Mouse (Mus musculus): ENCODE results near the gene Snd1.
"Not testable (repeated sequence)": the region's sequence is repeated elsewhere in the genome, so short reads cannot be mapped to it uniquely, and the experiment has no call there.

The Snd1 gene

DNA sequence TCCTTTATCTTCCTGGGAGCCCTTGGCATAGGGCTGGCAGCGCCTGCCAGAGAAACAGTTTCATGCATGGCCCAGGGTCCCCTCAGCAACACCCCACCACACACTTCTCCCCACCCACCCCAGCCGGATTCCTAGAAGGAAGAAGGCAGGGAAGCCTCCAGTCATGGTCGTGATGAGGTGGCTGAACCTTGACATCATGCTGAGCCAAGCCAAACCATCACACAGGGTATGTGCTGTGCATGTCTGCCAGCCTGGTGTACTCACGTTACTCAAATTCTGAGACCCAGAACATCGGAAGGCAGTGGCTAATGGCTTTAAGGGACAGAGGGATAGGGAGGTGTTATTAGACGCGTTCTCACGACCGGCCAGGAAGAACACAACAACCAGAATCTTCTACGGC lies 448.9 kb downstream of the Snd1 start:
- DNase-seq: no peak

DNA sequence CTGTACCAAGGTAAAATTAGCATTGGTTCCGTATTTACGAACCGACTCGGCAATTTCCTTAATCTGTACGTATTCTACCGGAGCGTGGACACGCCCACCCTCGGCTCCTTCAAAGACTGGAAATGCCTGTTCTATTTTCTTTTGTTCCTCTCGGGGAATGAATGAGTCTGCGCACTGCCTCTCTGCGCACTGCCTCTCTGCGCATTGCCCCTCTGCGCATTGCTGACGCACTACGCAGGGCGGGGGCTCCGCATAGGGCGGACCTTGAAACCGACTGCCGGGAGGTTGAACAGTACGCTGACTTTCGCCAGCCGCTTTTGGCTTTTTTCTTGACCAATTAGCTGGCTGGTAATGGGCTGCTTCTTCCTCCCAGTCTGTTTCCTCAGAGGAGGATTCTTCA lies 453.0 kb downstream of the Snd1 start:
- DNase-seq: not testable (repeated sequence)

DNA sequence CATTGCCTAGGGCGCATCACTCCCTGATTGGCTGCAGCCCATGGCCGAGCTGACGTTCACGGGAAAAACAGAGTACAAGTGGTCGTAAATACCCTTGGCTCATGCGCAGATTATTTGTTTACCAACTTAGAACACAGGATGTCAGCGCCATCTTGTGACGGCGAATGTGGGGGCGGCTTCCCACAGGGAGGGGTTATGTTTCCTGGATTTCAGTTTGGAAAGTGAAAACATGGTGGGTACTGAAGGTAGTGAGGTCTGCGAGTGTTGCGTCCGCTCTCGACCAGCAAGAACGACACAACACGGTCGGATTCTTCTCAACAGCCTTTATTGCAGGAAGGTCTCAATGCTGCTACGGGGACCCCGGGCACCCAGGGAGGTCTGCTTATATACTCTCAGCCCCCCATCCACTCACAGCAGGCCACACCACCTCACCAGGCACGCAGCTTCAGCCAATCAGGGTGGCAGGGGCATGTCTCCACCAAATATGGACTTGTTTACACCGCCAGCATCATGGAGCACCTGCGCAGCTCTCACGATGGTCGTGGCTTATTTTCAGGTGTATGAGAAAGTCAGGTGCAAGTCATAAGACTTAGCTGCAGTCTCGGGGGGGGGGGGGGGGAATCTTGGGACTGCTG lies 454.3 kb downstream of the Snd1 start:
- peak; percentile 50 for DNase-seq

DNA sequence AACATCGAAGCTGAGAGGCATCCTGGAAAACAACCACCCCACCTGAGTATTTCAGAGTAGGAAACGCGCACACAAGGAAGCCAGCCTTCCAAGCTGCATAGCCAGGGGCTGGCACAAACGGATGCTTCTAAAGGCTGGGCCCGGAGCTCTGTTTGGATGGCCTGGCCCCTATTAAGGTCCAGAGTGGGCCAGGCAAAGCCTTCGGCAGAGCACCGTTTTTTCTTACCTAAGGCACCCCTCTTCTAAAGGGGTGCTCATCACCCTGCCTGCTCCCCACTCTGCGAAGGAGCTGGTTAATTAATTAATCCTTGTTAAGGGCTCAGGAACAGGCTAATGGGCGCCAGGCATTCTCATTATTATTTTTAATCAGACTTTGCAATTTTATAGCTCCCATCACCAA lies 456.3 kb downstream of the Snd1 start:
- peak; percentile 24 for DNase-seq

DNA sequence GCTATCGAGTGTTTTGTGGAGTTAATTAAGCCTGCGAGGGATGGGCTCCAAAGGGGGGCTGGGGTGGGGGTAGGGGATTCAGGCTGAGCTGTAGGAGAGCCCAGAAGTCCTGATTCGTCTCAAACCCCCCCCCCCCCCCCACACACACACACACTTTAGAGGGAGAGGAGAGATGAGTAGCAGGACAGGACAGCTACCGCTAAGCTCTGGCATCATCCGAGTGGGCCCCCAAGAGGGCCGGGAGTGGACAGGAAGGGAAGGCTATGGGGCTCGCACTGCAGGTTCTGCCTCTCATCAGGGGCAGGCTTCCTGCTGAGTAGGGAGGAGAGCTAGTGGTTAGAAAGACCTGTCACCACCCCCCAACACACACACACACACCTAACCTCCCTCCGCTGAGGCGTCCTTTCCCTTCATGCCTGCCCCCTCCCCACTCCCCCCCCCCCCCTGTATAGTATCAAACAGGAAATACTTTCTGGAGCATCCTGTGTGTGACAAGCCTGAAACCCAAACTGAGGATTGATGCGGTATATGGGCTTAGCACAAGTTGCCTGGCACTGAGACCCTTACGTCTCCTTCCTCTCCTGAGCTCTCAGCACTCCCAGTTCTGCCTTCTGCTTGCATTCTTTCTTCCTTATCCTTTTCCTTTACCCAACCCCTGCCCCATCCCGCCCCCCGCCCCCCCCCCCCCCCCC lies 456.8 kb downstream of the Snd1 start:
- peak; percentile 55 for DNase-seq

DNA sequence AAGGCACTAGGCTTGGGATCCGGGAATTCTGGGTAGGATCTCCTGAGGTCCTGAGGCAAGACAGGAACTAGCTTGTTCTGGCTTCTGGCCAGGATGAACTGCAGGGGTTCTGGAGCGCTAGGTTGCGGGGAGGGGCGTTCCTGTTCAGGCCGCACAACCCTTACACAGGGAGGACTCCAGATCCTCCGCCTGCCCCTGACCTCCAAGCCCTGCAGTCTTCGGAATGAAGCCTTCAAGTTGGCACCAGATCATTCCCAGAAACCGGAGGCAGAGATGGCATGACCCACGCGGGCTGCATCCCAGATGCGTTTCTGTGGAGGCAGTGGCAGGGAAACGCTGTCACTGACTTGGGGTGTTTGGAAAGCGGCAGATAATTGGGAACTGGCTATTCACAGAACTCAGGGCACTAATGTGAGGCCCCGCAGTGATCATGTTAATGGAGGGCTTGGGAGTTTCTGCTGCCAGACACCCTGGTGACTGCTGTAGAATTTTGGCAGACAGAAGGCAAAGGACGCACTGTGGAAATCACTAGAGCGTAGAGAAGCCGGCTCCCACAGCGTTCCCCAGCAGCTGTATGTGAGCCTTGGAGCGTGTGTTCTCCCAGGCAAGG lies 457.5 kb downstream of the Snd1 start:
- peak; percentile 84 for DNase-seq

DNA sequence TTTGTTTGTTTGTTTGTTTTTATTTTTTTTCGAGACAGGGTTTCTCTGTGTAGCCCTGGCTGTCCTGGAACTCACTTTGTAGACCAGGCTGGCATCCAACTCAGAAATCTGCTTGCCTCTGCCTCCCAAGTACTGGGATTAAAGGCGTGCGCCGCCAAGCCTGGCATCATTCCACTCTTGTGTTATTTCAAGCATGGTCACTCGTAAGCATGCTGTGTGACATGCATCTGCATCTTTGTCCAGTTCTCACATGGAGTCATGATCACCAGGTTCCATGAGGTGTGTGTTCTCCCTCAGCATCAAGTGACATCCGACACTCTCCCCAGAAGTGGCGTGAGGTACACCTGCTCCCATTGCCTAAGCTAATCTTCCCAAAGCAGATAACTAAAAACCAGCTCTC lies 460.8 kb downstream of the Snd1 start:
- DNase-seq: no peak

DNA sequence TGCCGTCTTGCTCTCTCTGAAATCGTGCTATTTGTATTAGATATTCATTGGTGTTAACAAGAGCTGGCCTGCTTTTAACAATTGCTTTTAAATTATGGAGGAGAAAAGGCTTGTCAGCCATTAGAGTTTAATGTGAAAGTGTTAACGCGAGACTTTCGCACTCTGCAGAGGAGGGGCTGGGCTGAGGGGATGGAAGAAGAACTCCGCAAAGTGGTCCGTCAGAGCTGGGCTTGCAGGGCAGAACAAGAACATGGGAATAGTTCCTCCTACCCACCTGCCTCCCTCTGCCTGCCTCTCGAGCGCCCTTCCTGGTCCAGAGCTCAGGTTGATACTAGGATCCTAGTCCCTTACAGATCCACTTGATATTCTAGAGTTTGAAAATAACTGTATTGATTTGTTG lies 472.3 kb downstream of the Snd1 start:
- no peak for DNase-seq

DNA sequence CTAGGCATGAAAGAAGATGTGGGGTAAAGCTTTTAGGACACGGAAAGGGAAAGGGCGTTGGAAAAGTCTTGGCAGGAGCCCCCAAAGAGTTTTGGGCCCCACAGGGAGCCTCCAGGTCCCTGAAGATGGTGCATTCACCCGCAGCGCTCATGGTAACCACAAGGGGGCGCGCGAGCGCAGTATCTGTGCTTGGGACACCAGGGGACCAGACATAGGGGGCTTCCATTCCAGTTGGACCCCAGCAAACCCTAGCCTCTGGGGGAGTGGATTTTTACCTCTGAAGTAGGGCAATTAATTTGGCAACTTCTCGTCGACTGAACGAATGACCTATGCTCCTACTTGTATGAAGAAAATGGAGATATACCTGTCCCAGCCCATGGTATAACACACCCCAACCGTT lies 474.3 kb downstream of the Snd1 start:
- DNase-seq: peak; percentile 76

DNA sequence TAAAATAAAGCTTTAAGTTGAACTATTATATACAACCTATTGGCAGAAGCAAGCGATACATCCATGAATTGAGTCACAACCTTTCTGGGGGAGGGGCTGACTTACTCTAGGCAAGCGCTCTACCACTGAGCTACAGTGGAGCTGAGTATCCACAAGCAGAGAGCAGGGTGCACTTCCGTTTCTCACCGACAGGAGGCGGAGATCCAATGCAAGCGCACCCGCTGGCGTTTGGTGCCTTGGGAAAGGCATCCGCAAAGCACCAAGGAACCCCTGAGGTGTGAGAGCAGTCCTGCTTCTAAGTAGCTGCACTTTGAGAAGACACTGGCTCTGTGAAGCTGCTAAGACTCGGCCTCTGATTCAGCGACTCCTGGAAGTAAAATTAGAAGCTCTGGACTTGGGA lies 480.6 kb downstream of the Snd1 start:
- peak; percentile 68 for DNase-seq

DNA sequence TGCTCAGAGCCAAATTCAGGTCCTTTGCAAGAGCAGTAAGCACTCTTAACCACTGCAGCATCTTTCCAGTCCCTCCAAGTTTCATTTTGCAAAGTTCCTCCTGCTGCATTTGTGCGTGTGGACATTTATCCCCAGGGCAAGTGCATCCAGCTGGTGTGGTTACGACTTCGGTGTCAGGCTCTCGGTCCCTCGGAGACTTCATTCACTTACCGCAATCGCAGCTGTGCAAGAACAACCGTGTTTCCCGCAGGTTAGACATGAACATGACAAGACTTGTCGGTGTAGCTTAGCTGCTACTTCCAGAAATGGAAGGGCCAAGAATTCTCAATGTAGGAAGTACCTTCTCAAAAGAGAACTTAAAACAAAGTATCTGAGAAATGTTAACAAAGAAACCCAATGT lies 482.5 kb downstream of the Snd1 start:
- DNase-seq: peak; percentile 48

DNA sequence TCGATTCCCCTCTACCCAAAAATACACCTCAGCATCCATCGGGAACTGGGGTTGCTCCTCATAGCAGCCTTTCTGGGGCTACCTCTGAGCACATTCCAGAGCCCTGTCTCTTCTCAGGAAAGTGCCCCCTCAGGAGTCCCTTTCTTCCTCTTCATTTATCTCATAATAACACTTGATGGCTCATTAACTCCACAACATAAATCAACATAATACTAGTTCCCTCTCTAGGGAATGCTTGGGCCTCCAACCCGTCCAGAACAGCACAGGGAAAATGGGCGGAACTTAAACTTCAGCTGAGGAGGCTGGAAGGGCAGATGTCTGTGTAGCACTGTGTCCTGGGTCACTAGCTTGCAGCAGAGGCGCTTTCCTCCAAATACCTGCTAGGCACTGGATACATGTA lies 488.2 kb downstream of the Snd1 start:
- no peak for DNase-seq

DNA sequence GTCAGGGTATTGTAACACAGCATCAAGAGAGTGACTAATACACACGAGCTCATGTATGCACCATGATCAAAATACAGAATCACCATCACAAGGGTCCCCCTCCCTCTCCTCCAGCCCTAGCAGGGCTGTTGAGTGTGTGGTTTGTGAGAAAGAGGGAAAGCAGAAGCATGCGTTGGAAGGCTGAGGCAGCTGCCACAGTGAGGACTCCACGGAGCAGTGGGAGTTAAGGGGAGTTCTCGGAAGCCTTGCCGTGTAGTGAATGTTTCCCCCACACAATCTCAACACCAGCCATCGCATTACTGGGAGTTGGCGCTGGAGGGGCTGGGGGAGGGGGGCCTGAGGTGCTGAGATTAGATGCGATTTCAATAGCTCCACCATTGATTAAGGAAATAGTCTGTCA lies 490.3 kb downstream of the Snd1 start:
- no peak for DNase-seq

DNA sequence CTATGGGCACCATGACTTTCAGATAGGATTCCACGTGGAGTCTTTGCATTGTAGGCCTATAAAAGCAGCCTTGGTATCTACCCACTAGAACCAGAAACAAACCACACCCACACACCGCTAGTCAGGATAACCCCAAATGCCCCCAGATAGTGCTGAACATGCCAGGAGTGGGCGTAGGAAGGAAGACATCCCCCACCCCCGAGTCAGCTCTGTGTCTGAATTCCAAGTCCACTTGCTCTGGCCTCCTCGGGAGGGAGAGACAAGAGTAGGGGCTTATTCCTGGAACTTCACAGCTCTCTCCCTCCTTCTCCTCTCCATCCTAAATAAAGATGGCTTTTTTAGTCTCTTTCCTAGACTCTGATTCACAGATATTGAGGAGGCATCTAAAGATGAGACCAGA lies 494.7 kb downstream of the Snd1 start:
- DNase-seq: no peak

DNA sequence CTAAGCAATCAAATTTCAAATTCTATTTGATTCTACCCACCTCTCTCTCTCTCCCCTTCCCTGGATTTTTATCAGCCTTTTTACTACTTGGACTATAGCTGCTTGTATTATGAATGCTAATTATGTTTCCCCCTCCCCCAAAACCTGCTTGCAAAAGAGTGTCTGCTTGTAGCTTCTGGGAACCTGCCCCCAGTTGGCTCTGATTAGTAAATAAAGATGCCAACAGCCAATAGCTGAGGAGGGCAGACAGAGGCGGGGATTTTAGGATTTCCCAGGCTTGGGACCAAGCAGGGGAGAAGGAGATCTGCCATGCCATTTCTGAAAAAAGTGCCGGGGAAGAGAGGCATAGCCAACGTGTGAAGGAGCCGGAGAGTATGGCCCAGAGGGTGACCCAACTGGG lies 495.8 kb downstream of the Snd1 start:
- no peak for DNase-seq

DNA sequence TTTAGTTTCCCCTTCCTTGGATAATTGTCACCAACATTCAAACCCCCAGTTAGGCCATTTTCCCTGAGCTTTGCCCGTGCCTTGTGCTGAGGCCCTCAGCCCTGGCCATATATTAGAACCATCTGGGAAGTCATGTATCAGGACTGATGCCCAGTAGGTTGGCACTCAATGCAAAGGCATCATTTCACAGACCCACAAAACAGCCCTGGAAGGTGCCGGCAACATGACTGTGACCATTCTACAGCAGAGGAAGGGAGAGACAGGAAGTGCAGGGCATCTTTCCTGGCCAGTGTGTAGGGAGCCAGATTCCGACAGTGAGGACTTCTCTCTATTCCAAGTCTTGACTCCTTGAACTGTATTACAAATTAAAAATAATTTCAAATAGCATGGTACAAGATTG lies 499.6 kb downstream of the Snd1 start:
- DNase-seq: no peak

DNA sequence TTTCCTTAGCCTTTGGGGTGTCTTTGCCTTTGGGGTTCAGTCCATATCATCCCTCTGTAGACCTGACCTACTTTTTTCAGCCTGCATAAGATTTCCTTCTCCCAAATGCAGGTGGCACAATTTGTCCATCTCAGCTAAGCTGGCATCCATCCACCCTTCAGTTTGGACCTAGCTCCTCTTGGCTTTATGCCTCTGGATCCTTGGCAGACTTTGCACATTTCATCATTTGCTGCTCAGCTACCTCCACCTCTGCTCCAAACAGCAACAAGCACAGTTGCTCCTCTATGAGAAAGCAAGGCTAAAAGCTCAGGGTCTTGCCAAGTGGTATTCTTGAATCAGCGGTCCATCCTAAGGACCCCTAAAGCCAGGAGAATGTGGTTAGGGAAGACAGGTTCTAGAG lies 500.2 kb downstream of the Snd1 start:
- DNase-seq: no peak

DNA sequence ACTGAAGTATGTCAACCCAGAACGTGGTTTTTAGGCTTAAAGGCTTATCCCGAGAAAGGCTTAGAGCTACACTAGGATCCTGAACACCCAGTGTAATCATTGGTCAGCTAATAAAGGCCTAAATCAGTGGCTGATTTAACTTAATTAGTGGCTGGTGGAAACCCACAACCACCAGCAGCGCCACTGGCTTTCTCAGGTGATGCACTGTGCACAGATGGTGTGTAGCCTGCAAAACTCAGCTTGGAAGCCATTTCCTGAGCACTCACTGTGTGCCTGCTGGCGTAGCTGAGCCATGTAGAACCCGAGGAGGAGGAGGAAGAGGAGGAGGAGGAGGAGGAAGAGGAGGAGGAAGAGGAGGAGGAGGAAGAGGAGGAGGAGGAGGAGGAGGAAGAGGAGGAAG lies 503.1 kb downstream of the Snd1 start:
- DNase-seq: peak; percentile 46

DNA sequence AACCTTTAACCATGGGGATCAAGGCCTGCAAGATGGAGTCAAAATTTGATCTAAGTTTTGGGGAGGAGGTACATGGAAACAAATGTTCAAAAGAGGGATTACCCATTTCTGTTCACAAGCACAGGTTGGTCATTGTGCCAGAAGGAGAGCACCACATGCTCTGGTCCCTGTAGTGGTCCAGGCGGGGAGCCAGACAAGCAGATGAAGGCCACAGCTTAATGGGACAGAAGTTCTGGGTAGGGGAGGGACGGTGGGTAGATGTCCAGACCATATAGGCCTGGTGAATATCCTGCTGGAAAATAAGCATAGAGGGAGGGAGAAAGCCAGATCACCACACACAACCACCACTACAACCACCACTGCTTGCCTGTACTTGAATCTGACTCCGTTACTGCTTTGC lies 503.9 kb downstream of the Snd1 start:
- no peak for DNase-seq

DNA sequence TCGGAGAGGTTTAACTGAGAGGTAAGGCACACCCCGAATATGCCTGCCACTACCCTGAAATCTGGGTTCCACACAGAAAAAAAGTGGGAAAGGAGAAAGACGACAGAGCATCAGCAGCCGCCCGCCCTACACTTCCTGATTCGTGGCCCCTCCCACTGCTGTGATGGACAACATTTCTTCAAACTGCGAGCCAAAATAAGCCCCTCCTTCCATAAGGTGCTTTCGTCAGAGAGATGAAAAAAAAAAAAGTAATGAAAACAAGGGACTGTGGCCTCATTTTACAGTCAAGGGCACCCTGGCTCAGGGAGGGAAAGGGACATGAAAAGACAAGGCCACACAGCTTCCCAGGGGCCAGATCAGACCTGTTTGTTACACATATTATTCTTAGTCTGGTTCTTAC lies 504.6 kb downstream of the Snd1 start:
- DNase-seq: no peak

DNA sequence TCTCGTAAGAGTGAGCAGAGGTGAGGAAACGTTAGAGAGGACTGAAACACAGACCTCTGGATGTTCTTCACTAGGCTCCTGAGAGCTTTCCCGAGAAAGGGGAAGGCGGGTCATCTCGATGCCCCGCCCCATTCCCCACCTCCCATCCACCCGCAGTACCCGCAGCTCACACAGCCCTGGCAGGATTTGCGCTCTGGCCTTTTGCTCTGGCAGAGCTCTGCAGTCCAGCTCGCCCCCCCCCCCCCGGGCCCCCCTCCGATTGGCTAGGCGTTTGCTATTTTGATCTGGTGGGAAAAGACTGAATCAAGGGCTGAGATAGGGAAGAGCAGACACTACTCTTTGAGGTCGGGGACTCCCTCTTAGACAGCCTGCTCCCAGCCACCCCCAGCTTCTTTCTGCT lies 505.3 kb downstream of the Snd1 start:
- peak; percentile 65 for DNase-seq

DNA sequence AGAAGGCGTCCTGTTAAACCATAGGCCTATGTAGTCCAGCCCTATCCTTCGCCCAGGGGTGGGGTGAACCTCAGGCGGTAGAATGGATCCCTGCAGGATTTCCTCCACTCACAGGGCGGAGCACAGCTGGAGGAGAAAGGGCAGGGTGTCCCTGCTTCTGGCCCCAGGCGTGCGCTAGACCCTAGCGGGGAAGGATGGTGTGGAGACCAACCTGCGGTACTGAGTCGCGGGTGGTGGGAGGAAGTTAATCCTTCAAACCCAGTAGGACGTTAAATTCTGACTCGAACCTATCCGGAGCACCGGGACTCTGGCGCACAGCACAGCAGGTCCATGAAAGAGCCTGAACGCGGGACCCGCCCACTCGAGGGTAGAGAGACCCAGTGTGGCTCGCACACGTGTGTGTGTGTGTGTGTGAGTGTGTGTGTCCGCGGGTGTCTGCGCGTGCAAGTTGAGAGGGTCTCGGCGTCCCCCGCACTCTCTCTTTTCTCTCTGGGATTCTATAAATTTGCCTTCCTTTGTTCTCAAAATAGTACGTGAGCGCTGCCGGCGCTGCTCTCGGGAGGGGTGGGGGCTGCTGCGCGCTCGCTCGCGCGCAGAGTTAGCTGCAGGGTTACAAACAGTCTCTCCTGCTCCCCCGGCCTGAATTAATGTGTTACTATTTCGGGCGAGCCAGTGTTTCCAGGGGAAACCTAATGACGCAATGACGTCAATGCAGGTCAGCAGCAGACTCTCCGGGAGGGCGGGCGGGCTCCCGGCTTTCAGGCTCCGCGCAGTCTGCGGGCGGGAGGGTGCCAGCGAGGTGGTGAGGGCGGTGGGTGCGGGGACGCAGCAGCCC lies 506.0 kb downstream of the Snd1 start:
- peak; percentile 90 for DNase-seq

DNA sequence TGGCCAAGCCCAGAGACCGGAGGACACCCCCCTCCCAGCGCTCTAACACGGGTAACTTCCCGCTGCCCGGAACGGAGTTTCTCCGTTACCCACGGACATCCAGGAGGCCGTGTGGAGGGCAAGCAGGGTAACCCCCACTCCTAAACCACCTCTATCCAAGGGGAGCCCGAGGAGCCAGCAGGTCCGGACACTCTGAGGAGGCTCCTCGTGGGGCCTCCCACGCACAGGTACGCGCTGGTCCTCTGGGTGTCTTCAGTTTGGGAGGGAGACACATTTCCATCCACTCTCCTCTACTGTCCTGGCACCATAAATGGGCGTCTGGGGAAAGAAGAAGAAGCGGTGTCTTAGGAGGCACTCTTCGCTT lies 506.6 kb downstream of the Snd1 start:
- no peak for DNase-seq
